Mouse (Mus musculus) embryo, embryonic 9.5 days (tissue): ENCODE results near the gene Adamts2.
A peak's percentile ranks its signal among the peaks of the same experiment; 100 is the strongest.

Experiments used
- DNase-seq: peaks from one replicate; pipeline ENCODE4 v3.0.0-alpha.2; 2017; ENCODE audit errors: extremely low spot score

The Adamts2 gene

DNA sequence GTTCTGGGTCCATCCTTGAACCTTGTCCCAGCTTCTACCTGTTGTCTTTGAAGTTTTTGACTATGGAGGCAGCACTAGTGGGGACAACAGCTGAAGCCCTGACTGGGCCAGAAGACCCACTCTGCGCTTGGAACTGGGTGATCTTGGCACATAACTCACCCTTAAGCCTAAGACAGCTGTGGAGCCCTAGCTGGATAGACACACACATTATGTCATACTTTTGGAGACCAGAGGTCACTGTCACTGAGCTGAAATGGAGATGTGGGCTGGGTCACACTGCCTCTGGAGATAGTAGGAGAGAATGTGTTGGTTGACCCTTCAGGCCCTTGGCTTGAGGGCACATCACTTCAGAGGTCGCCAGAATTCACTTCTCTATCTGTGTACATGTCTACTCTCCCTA is 69.5 kb downstream of the Adamts2 start:
- no peak for DNase-seq

DNA sequence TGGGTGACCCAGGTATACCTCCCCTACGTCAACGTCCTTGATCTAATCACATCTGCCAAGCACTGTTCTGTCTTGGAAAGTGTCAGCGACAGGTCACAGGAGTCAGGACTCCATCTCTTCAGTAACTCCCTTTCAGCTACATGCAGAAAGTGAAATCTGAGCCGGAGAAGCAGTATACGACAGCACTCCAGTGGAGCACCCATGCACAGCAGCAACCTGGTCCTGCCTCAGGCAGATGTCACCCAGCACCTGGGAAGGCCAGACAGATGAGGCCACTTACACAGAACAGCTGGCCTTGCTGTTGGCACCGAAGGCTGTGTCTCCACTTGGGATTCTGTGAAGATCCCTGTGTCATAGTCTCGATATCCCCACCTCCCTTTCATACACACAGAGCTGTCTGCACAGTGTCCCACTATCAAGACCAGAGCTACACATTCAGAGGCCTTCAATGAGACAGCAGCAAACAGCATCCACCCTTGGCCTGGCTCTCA is 70.0 kb downstream of the Adamts2 start:
- DNase-seq: no peak

DNA sequence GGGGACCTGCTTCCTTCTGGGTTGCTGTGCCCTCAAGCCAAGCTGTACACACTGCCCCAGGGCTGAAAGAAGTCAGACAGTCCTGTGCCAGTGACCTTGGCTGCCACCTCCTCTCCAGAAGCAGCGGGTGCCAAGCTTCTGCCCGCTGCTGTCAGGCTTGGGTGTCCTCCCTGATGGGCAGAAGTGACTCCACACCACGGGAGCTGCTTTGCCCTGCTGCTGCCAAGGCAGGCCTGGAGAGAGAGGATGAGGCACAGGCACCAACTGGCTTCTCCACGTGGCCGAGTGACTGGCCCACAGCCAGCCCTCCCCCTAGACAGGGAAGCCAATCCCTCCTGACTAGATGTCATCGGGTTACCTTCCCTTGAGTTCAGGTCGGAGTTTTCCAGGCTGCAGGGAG is 71.0 kb downstream of the Adamts2 start:
- no peak for DNase-seq

DNA sequence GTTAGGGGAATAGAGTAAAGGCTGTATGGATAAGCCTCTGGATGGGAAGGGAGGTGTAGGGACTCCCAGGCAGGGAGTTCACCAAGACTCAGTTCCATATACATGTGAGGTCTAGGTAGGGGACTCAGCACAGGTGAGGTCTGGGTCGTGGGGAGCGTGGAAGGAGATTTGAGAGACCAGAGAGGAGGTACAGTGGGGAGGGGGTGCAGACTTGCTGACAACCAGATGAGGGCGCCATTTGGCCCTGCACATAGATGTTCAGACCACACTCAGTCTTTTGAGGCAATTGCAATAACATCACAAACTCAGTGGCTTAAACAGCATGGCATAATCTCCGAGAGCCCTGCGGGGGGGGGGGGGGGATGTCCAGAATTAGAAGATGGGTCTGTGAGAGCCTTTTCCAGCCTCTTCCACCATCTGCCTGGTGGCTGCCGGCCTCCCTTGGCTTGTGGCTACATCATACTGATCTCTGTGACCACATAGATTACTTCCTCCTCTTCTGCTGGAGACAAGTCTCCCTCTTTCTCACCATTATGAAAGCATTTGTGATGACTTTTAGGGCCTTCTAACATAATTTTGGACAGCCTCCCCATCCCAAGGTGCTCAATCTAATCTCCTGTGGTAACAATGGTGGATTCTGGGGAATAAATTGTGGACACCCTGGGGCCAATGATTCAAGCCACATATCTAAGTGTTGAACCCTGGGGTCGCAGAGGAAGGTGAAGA is 71.8 kb downstream of the Adamts2 start:
- DNase-seq: no peak

DNA sequence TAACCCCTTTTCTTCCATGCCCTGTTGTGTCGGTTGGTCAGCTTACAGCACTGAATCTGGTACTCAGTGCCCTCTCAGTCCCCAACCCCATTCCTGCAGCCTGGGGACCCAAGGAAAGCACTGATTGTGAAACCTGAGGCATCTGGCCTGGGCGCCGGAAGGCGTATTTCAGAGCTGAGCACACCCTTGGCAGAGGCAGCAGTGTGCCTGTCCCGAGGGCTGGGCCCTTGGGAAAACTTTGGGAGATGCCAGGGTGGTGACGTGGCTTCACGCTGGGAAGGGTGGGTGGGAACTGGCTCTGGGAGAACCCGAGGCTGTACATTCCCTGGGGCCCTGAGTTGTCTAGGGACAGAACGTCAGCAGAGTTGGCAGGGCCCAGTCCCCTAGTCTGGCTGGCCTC is 72.5 kb downstream of the Adamts2 start:
- DNase-seq: no peak

DNA sequence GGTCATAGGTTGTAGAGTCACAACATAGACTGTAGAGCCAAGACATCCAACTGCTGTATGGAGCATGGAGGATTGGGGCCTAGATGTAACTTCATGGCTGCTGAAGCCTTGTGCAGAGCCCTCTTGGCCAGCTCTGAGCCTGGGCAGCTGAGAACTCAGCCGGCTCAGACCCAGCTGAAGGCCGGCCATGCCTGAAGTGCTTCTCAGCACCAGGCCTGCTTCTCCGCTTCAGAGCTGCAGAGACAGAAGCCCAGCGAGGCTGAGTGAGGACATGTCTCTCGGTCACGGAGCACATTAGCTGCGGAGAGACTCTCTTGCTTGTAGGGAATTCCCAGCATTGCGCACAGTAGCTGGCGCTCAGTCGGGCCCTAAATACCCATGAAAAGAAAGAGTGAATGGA is 76.8 kb downstream of the Adamts2 start:
- no peak for DNase-seq

DNA sequence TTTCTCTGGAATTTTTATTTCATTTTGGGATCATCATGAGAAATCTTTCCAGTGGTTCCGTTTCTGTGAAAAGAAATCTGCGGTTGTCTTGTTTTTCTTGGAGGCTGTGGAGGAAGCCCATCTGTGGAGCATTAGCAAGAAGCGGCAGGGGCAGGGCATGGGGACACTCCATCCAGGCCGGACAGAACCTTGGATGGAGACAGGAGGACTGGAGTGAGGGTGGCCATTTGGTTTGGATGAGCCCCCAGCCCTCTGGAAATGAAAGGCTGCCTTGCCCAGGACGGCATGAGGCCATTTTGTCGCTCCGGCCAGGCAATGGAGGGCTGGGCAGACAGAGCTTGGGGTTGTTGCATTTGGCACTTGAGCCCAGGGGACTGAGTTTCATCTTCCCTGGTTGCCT is 80.1 kb downstream of the Adamts2 start:
- no peak for DNase-seq

DNA sequence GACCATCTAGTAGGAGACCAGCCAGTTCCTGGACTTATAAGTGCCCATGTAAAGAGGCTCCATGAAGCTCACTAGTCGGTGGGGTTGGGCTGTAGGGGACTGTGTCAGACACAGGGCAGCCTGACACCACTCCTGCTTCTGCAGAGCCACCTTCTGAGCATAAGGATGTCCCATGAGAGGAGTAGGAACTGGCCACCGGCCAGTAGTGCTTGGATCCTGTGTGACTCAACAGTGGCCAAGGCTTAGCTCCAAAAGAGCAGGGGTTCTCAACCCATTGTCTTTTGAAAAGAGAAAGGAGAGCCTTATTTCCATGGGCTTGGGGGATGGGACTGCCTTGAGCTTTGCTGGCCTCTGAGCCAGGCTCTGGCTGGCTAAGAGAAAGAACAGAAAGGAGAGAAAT is 81.9 kb downstream of the Adamts2 start:
- DNase-seq: no peak

DNA sequence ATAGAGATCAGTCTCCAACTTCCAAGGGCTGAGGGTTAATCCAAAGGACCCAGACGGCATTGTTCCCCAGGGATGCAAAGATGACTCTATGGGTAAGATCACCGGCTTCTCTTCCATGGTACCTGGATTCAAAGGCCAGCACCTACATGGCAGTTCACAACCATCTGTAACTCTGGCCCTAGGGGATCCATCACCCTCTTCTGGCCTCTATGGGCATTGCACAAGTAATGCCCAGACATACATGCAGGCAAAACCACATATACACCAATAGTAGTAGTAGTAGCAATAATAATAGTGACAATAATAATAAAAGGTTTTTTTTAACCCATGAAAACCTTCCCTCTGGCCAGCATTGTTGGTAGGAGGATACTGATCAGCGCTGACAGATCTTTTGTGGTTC is 86.7 kb downstream of the Adamts2 start:
- no peak for DNase-seq

DNA sequence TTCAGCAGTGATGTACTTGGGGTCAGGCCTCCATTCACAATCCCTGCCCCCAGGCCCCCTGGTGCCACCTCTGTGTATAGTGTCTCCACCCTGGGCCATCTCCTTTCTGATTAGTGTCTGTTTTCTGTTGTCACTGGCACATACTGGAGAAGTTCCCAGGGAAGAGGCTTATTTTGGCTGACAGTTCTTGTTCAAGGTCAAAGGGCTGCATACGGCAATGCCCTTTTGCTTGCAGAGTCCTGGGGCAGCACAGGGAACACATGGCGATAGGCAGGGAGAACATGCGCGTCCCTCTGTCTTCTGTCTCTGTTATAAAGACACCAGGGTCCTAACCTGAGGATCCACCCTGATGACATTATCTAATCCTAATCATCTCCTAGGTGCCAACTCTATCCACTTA is 87.8 kb downstream of the Adamts2 start:
- DNase-seq: no peak

DNA sequence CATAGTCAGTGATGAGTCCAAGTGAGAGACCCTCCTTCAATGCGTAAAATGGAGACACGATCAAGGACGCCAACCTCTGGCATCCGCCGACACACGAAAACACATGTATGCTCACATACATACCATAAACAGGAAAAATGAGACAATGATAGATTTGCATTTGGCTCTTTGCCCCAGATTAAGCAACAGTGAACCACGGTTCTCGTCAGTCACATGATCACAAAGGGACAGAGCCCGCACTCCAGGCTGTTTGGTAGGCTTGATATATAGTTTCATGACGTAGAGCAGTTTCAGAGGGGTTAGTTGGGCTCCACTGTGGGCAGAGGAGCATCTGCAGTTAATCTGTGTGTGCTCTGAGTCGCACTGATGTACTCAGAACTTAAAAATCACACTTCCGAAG is 98.1 kb downstream of the Adamts2 start:
- no peak for DNase-seq

DNA sequence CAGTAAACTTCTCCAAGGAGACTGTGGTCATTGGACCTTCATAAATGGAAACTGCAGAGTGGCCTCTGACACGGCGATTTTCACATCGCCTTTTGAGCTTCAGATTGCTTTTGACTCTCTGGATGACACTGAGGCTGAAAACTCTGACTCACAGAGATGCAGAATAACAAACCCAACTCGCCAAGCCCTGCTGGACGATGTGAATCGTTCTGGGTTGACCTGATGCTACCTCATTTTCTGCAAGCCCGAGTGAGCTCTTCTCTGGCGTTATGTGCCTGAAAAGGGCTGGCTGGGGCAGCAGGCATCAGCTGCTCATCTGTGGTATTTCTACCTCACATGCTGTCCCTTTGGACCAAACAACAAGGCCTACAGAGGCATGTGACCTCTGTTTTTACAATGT is 98.6 kb downstream of the Adamts2 start:
- DNase-seq: no peak

DNA sequence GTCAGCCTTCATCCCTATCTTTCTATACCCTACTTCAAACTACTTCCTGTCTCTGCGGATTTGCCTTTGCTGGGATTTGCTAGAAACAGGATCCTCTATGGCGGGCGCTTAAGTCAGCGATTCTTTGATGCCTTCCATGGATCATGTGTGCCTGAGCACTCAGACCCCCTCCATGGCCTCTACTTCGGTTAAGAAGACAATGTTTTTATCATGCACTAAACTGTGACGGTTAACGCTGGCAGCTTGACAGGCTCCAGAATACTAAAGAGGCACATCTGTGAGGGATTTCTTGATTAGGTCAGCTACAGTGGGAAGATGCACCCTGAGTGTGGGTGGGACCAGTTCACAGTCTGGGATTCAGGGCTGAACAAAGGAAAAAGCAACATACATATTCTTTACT is 101.5 kb downstream of the Adamts2 start:
- no peak for DNase-seq

DNA sequence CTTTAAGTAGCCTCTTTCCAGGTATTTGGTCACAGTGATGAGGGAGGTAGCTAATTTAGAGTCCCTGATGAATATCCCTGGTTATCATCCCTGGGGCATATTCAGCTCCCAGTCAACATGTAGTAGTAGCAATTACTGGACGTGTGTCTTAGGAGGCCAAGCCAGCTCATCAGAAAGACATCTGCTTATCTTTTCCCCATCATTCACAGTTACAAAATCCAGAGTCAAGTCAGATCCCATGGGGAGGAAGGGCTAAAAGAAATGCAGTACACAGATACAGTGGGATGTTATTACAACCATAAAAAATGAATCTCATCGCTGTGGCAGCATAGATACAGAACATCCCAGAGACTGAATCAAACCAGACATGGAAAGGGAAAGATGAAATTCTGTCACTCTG is 102.6 kb downstream of the Adamts2 start:
- DNase-seq: no peak

DNA sequence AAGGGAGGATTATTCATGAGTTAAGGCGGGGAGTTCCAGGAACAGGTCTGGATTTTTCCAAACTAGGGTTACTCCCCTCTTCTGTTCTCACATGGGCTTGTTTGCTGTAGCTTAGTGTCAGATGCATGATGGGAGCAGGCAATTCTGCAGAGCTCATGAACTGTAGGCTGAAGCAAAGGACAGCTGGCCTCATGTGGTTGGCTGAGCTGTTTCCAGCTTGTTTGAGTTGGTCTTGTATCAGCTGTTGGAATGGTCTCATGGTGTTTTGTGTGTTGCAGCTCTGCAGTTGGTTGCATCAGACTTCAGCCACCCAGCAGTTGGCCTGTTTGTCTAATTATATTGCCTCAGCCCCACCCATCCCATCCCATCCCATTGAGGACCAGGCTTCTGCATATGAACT is 105.4 kb downstream of the Adamts2 start:
- DNase-seq: no peak

DNA sequence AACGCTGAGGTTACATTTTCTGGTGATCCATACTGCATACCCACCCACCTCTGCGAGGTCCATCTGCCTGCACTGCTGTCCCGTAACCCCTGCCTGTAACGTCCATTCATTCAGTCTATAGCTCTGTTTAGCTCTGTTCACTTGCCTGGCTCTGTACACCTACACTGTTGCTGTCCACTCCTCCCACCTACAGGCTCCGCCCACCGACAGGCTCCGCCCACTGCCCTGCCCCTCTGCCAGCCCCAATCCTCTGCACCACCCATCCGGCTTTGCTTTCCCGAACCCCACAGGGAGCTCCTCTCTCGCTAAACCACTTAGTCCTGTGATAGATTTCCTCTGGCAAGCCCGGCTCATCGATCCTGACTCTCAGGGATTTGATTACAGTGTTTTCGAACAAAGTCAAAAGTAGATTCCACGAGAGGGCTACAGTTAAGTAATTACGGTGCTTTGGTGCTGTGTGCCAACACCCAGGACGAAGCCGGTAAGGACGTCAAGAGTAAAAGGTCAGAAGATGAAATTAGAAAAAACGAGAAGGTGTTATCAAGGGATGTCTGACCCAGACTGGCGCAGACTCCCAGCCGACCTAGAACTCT is 111.8 kb downstream of the Adamts2 start:
- peak; percentile 52 for DNase-seq

DNA sequence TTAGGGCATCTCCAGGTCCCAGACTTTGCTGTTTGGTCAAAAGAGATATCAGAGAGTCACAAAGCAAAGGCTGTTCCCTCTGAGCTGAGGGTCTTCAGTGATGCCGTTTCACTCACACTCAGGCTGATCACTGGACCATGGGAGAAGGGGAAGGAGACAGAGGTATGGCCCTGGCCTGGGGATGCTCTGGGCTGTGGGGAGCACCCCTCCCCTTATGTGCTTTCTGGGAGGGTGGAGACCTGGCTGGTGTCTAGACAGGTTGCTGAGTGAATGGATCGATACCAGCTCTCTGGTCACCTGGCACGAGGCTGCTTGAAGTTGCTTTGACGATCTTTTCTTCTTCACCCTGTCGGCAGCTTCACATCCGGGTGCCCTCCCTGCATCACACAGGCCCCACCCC is 113.2 kb downstream of the Adamts2 start:
- DNase-seq: no peak

DNA sequence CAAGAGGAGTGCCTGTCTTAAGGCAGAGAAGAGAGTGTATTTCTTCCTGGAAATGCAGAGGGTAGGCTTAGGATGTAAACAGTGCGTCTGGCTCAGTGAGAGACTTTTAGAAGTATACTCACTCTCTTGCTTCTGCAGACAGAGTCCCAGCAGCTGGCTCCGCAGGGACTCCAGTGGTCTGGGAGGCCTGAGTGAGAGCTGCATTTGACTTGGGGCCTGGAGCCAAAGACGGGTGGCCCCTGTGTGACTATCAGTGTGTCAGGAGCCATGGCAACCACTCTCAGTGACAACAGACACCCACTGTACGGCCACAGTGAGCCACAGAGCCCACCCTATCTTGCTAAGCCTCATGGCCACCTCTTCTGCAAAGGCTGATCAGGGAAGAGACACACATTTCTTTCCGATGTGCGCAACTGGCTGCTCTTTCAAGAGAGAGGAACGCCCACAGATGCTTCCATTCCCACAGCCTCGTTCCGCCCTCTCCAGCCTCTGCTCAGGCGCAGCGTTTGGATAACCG is 115.6 kb downstream of the Adamts2 start:
- no peak for DNase-seq

DNA sequence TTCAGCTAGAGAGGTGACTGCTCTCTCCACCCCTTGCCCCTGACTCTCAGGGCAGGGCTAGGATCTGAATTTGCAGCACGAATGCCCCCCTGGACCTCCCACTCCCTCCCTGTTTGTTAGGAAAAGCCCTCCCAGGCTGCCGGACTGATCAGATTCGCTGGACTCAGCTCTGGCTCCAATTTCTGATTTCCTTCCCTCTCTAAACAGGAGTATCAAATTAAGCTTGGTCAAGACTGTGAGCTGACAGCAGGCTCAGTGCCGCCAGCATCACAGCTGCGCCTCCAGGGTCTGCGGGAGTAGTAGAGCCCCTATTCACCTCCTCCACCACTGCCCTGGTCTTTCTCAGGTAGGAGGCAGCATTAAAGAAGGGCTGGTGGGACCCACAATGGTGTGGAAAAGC is 117.0 kb downstream of the Adamts2 start:
- DNase-seq: no peak

DNA sequence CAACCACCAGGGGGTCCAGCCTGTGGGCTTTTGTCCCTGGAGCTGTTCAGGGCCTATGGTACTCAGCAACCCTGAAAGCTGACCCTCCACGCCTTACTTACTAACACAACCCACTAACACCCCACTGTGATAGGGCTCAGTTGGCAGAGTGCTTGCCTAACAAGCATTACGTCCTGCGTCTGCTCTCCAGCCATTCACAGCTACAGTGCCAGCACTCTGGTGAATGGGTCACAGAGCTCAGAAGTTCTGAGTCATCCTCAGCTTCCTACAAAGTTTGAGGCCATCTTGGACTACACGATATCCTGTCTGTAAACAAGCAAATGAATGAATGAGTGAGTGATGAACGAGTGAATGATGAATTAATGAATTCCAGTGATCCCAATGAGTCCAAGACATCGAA is 118.5 kb downstream of the Adamts2 start:
- no peak for DNase-seq

DNA sequence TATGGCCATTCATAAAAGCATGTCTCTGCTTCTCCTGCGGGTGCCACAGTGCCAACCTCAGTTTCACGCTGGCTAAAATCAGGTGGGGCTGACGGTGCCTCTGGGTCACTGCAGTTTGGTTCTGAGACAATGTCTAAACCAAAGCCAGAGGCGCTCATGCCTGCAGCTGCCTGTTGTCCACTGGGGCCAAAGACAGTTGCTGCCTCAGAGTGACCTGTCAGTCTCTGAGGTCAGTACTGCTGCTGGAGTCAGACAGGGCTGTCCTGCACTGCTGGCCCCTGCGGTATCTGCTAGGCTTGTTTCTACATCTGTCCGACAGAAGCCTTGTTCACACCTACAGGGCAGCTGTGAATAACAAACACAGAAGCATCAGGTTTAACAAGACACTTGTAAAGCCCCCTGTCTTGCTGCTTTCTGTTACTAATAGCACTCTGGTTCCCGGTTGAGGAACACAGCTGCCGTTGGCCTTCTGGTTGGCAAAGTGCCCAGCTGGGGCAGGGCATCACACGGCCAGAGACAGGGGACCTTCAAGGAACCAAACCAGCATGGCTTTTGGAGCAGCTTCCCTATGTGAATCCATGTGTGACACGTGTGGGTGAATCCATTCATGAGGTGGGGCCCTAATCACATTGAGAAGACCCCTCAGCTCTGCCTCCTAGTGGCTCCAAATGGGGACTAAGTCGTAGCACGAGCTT is 119.1 kb downstream of the Adamts2 start:
- no peak for DNase-seq

DNA sequence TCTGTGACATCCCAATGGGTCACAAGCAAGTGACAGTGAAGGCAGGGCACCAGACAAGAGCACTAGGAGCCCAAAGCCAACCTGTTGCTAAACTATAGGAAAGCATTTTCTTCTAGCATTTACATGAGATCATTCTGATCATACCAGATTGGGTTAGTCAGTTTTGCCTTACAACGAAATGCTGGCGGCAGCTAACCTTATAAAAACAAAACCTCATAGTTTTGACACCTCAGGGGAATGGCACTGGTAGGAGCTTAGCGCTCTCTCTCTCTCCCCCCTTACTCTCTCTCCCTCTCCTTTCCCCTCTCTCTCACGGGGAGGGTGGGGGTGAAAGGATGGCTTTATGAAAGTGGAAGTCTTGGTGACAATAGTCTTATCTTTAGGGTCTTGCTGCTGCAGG is 123.7 kb downstream of the Adamts2 start:
- DNase-seq: no peak

DNA sequence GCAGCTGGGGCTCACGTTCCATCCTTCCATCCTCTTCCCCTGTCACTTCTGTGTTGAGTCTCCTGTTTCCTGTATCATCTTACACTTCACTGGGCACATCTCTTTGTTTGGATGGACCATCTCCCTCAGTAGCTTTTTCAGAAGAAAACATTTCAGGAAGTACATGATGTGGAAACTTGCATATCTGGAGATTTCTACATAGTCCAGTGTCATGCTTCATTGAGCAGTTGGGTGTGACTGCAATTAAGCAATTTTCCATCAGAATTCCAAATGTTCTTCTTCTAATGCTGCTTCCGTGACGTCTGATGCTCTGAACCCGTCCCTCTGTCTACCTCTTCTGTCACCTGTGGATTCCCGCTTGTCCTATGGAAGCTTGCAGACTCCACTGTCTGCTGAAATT is 124.2 kb downstream of the Adamts2 start:
- DNase-seq: no peak
